Mouse (Mus musculus) stomach, embryonic 14.5 days (tissue): ENCODE measurements around the gene Madd. TPM values are rescaled to one million over a fixed set of nuclear protein-coding genes. Genes with fewer than 3 reads are reported as not detected.

Source experiments
- ATAC-seq: fragments of 200-750 bp; cut with Nextera tagmentation; 2 replicates; pipeline ENCODE4 v1.8.0; 2017; ENCODE audit warnings: low read depth, moderate TSS enrichment; ENCODE audit not compliant: insufficient number of reproducible peaks, insufficient read depth, low FRiP score
- H3K27ac ChIP-seq: fragments of 300-500 bp; sonication (generic); 2 replicates; pipeline ENCODE4 v1.5.1; 2014; ENCODE audit warnings: mild to moderate bottlenecking, low read length, moderate library complexity, mixed read lengths
- H3K27me3 ChIP-seq: fragments of 300-500 bp; sonication (generic); 2 replicates; pipeline ENCODE4 v1.6.1; 2014; ENCODE audit warnings: low read length, control low read depth, mixed read lengths; ENCODE audit not compliant: control insufficient read depth, insufficient read depth
- H3K36me3 ChIP-seq: fragments of 300-500 bp; sonication (generic); 2 replicates; pipeline ENCODE4 v1.6.1; 2014; ENCODE audit warnings: mild to moderate bottlenecking, control low read depth, low read length, moderate library complexity, mixed read lengths; ENCODE audit not compliant: control insufficient read depth, insufficient read depth
- H3K4me1 ChIP-seq: fragments of 300-500 bp; sonication (generic); 2 replicates; pipeline ENCODE4 v1.6.1; 2014; ENCODE audit warnings: low read length, control low read depth, mixed read lengths; ENCODE audit not compliant: control insufficient read depth, insufficient read depth
- H3K4me2 ChIP-seq: fragments of 300-500 bp; sonication (generic); replicated peaks from 2 replicates; pipeline ENCODE4 v1.6.1; 2014; ENCODE audit warnings: low read depth, low read length, control low read depth
- H3K4me3 ChIP-seq: fragments of 300-500 bp; sonication (generic); 2 replicates; pipeline ENCODE4 v1.5.1; 2014; ENCODE audit warnings: low read depth, low read length, control low read depth
- H3K9ac ChIP-seq: fragments of 300-500 bp; sonication (generic); replicated peaks from 2 replicates; pipeline ENCODE4 v1.6.1; 2014; ENCODE audit warnings: low read depth, mild to moderate bottlenecking, control low read depth, low read length, moderate library complexity, mixed read lengths
- H3K9me3 ChIP-seq: fragments of 300-500 bp; sonication (generic); 2 replicates; pipeline ENCODE4 v1.6.1; 2016; ENCODE audit warnings: low read depth, low read length, control low read depth; ENCODE audit not compliant: control insufficient read depth
- WGBS: fragments of 180-500 bp; shearing (Covaris S2); extraction: QIAGEN DNeasy Blood & Tissue Kit; methylation state at CpG from one replicate; pipeline ENCODE4 v1.1.7; 2014; 5-methylcytosine and 5-hydroxymethylcytosine counted together
- polyA plus RNA-seq: library from polyadenylated mRNA; unstranded; fragments of >200 nt; fragmentation: Nextera tagmentation; extraction: Ambion mirVana; gene quantifications from 2 replicates; pipeline ENCODE4 v1.2.1, GENCODE M21; 2014

The Madd gene
- polyA plus RNA-seq, 1 experiment from 2014 or later = 19.7 TPM

DNA sequence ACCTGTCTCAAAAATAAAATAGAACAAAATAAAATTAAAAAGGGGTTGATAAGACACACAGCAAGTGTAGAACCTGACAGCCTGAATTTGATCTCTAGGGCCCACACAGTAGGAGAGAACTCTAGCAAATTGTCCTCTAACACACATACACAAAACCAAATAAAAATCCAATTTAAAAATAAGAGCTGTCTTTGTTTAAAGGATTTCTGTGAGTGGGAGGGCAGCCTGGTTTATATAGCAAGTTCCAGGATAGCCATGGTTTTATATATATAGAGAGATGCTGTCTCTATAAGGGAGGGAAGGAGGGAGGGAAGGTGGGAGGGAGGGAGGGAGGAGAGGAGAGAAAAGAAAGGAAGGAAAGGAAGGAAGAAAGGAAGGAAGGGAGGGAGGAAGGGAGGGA lies 35.5 kb downstream of the Madd start:
- Histone ChIP-seq H3K9ac (no peak overlapping the region), H3K36me3 (no peaks in the 10 kb centered on the region; the same call in 1 of the 2 replicates)
- no peak for ATAC-seq

DNA sequence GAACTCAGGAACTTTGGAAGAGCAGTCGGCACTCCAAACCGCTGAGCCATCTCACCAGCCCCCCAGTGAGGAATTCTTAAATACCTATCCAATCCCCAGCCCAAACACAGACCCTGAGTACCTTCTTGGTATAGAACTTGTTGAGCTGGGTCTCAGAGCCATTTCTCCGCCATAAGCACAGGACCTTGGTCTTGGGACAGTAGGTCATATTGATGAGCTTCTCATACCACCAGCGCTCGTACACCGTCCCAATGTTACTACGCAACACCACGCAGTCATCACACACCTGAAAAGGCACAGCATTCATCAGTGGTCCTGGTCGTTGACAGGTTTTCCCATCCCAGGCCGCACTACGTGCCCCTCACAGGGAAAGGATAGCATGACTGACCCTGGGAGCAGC lies 40.2 kb downstream of the Madd start:
- H3K36me3 ChIP-seq = no peaks in the 10 kb centered on the region; the same call in 1 of the 2 replicates

More for the DNA sequence above, 35.5 kb downstream of the Madd start:
- Histone ChIP-seq H3K9me3 (no peaks in the 10 kb centered on the region), H3K27ac (no peak overlapping the region), H3K4me1 (no peaks in the 10 kb centered on the region), H3K4me2 (no peak overlapping the region), H3K27me3 (no peaks in the 10 kb centered on the region), H3K4me3 (no peak overlapping the region)

DNA sequence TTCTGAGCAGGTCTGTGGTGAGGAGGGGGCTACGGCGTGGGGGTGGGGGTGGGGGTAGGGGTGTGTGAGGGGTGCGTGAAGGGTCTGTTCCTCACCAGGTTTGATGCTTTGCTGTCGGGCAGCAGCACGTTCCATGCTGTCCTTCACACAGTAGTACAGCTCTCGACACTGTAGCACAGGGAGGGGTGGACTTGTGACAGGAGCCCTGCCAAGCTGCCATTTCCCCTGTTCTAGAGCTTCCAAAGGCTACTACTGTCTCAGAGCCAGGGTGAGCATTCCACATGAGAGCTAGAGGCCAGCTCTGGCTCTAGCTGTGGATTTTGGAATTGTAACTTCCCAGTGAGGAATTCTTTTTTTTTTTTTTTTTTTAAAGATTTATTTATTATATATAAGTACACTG lies 40.7 kb downstream of the Madd start:
- 92% methylated on average over 6 of the region's 6 CpGs for WGBS
- Histone ChIP-seq H3K27me3 (no peaks in the 10 kb centered on the region), H3K27ac (no peak overlapping the region), H3K4me1 (no peaks in the 10 kb centered on the region), H3K4me2 (no peak overlapping the region), H3K9me3 (no peaks in the 10 kb centered on the region), H3K36me3 (no peaks in the 10 kb centered on the region; the same call in 1 of the 2 replicates), H3K9ac (no peak overlapping the region), H3K4me3 (no peak overlapping the region)
- ATAC-seq = no peak

More for the DNA sequence above, 40.2 kb downstream of the Madd start:
- no peak overlapping the region for H3K4me2 ChIP-seq
- no peak overlapping the region for H3K9ac ChIP-seq
- WGBS = over 99% methylated on average over 11 of the region's 11 CpGs
- H3K9me3 ChIP-seq = no peaks in the 10 kb centered on the region
- no peaks in the 10 kb centered on the region for H3K4me1 ChIP-seq
- no peak overlapping the region for H3K4me3 ChIP-seq
- no peak overlapping the region for H3K27ac ChIP-seq
- no peak for ATAC-seq
- H3K27me3 ChIP-seq = no peaks in the 10 kb centered on the region

DNA sequence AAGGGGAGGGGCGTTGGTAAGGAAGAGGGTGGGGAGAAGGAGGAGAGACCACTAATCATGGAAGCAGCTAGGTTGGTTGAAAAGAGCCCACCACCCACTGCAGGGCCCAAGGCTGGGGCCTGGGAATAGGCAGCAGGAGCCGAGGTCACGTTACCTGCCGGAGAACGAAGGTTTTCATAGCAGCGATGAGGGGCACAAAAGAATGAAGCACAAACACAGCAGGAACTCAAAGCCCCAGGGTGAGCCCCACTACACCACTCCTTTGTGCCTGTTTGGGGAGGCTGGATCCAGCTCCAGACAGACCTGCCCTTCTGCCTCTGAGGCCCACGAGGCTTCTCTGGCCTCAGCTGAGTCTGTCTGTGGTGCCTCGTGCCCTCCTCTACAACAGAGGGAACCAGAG lies 43.9 kb downstream of the Madd start:
- no peak overlapping the region for H3K4me2 ChIP-seq
- no peaks in the 10 kb centered on the region; the same call in 1 of the 2 replicates for H3K36me3 ChIP-seq
- H3K27ac ChIP-seq = no peak overlapping the region
- H3K9me3 ChIP-seq = no peaks in the 10 kb centered on the region
- WGBS = 81% methylated on average over 8 of the region's 8 CpGs
- H3K4me1 ChIP-seq = 0 out of 2 replicates have a peak, but pooled peaks cover 3% of the 10 kb centered on the region
- no peaks in the 10 kb centered on the region for H3K27me3 ChIP-seq
- H3K4me3 ChIP-seq = no peak overlapping the region
- ATAC-seq = no peak
- H3K9ac ChIP-seq = no peak overlapping the region

DNA sequence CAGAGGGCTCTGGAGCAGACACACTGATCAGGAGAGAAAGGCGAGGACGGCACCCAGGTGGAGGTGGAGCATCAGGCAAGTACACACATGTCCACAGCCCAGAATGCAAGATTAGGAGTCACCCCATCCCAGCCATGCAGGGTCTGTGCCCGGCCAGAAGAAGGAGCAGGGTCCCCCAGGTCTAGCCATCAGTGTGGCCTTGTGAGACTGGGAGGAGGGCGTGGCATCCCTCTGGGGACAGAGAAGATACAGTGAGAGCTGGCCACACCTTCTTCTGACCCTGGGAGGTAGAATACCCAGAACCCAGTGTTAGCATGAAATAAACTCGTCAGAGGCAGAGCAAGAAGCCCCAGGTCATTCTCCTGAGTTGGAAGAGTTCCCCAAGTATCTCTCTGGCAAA lies 44.3 kb downstream of the Madd start:
- Histone ChIP-seq H3K27me3 (no peaks in the 10 kb centered on the region), H3K4me2 (no peak overlapping the region), H3K9me3 (no peaks in the 10 kb centered on the region), H3K4me3 (no peak overlapping the region), H3K36me3 (no peaks in the 10 kb centered on the region; the same call in 1 of the 2 replicates), H3K27ac (no peak overlapping the region), H3K4me1 (0 out of 2 replicates have a peak, but pooled peaks cover 3% of the 10 kb centered on the region), H3K9ac (no peak overlapping the region)
- 63% methylated on average over 5 of the region's 5 CpGs for WGBS
- peak; percentile 31; the same call in 1 of the 2 replicates for ATAC-seq

DNA sequence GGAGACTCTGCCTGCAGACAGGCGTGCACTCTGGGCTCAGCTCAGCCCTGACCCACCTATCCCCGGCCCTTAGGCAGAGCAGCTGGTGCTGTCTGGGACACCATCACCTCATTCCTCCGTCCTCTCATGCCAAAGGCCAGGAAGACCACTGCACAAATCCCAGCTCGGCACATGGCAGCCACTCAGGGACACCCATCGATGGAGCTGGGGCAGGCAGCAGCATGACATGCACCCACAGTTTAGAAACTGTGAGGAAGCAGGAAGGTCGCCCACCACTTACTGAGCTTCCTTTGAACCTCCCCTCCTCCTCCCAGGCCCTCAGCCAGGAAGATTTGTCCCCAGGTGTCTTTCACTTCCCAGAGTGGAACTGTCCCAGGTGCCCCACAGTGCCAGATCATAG lies 46.2 kb downstream of the Madd start:
- H3K36me3 ChIP-seq = no peaks in the 10 kb centered on the region; the same call in 1 of the 2 replicates
- H3K4me2 ChIP-seq = no peak overlapping the region
- no peak overlapping the region for H3K9ac ChIP-seq
- H3K4me3 ChIP-seq = no peak overlapping the region
- H3K27me3 ChIP-seq = no peaks in the 10 kb centered on the region
- no peak overlapping the region for H3K27ac ChIP-seq
- WGBS = 78% methylated on average over 6 of the region's 6 CpGs
- ATAC-seq = no peak
- H3K9me3 ChIP-seq = no peaks in the 10 kb centered on the region
- H3K4me1 ChIP-seq = 0 out of 2 replicates have a peak, but pooled peaks cover 3% of the 10 kb centered on the region

DNA sequence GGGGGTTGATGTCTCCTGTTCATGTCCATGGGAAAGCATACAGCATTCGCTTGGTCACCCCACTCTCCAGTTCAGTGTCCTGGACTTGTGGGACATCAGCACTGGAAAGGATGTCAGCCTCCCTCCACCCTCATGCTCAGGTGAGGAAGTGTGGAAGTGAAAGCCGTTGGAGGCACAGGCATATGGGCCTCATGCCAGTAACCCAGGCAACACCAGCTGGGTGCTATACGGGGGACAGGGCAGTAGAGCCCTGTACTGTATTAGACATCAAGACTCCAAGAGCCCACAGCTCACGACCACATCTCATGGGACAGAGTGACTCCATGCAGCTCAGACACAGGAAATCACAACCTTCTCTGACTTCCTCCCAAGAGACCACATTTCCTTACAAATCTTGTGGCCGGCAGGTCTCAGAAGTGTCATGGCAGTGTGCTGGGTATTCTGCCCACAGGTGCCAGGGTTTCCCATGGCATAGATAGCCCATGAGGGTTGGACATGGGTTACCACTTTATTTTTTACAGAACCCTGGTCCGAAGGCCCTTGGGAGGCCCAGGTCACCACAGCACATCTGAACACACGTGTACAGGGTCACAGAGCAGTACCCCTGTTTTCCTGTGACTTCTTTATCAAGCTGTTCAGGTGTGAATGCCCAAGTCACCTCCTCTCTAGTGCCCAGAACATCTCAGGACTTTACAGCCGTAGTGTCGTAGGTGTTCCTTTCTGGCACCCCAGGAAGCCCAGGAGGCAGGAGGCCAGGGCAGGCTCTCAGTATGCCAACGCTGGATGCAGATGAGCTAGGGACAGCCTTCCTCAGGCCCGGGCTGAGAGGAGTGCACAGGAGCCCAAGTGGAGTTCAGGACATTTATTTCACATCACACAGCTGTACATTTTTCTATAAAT lies 46.9 kb downstream of the Madd start:
- no peak for ATAC-seq
- 75% methylated on average over 11 of the region's 11 CpGs for WGBS

DNA sequence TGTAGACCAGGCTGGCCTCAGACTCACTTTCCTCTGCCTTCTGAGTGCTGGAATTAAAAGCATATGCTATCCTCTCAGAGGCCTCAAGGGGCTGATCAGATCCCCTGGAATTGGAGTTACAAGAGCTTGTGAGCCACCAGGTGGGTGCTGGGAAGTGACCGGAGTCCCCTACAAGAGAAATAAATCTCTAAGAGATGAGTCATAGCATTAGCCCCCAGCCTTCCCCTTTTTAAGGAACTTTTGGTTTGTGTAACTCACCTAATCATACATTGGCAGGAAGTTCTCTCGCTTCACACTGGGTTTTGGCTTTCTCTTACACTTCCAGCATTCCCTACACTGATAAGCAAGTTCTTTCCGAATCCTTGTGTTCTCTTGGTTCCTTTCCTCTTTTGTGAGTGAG lies 51.6 kb downstream of the Madd start:
- Histone ChIP-seq H3K36me3 (no peaks in the 10 kb centered on the region), H3K9me3 (no peaks in the 10 kb centered on the region), H3K27ac (no peak overlapping the region), H3K4me1 (no peaks in the 10 kb centered on the region), H3K27me3 (no peaks in the 10 kb centered on the region), H3K9ac (no peak overlapping the region), H3K4me2 (no peak overlapping the region), H3K4me3 (no peak overlapping the region)
- 62% methylated on average over 3 of the region's 3 CpGs for WGBS
- no peak for ATAC-seq

More for the DNA sequence above, 46.9 kb downstream of the Madd start:
- H3K27ac ChIP-seq = no peak overlapping the region
- no peaks in the 10 kb centered on the region for H3K27me3 ChIP-seq
- no peaks in the 10 kb centered on the region; the same call in 1 of the 2 replicates for H3K36me3 ChIP-seq
- H3K4me1 ChIP-seq = 0 out of 2 replicates have a peak, but pooled peaks cover 3% of the 10 kb centered on the region
- H3K4me3 ChIP-seq = no peak overlapping the region
- H3K4me2 ChIP-seq = no peak overlapping the region
- no peaks in the 10 kb centered on the region for H3K9me3 ChIP-seq
- no peak overlapping the region for H3K9ac ChIP-seq
